Mouse (Mus musculus) limb, embryonic 14.5 days (tissue): ENCODE data around the gene Tank. TPM values are rescaled to one million over a fixed set of nuclear protein-coding genes. Genes with fewer than 3 reads are reported as not detected.

Experiments
- ATAC-seq: fragments of 200-750 bp; cut with Nextera tagmentation; 2 replicates; pipeline ENCODE4 v1.8.0; 2017; ENCODE audit warnings: low read depth, moderate number of reproducible peaks, moderate TSS enrichment; ENCODE audit not compliant: low FRiP score
- DNase-seq: peaks from one replicate; pipeline ENCODE4 v3.0.0-alpha.2; 2015; ENCODE audit warnings: low spot score
- H3K27ac ChIP-seq: fragments of 300-500 bp; sonication (generic); replicated peaks from 2 replicates; pipeline ENCODE4 v1.5.1; 2014; ENCODE audit warnings: low read depth, mild to moderate bottlenecking, low read length, moderate library complexity, mixed read lengths
- H3K27me3 ChIP-seq: fragments of 300-500 bp; sonication (generic); 2 replicates; pipeline ENCODE4 v1.6.1; 2014; ENCODE audit warnings: low read length, mixed read lengths; ENCODE audit not compliant: control insufficient read depth, insufficient read depth
- H3K36me3 ChIP-seq: fragments of 300-500 bp; sonication (generic); 2 replicates; pipeline ENCODE4 v1.6.1; 2014; ENCODE audit warnings: mild to moderate bottlenecking, low read length, moderate library complexity, mixed read lengths; ENCODE audit not compliant: control insufficient read depth, insufficient read depth
- H3K4me1 ChIP-seq: fragments of 300-500 bp; sonication (generic); 2 replicates; pipeline ENCODE4 v1.6.1; 2014; ENCODE audit warnings: antibody characterized with exemption, low read length, mixed read lengths; ENCODE audit not compliant: control insufficient read depth, insufficient read depth
- H3K4me2 ChIP-seq: fragments of 300-500 bp; sonication (generic); replicated peaks from 2 replicates; pipeline ENCODE4 v1.6.1; 2014; ENCODE audit warnings: low read depth, mild to moderate bottlenecking, low read length, moderate library complexity; ENCODE audit not compliant: severe bottlenecking
- H3K4me3 ChIP-seq: fragments of 300-500 bp; sonication (generic); replicated peaks from 2 replicates; pipeline ENCODE4 v1.5.1; 2014; ENCODE audit warnings: low read length
- H3K9ac ChIP-seq: fragments of 300-500 bp; sonication (generic); 2 replicates; pipeline ENCODE4 v1.6.1; 2014; ENCODE audit warnings: mild to moderate bottlenecking, low read depth, low read length, moderate library complexity; ENCODE audit not compliant: severe bottlenecking
- H3K9me3 ChIP-seq: fragments of 300-500 bp; sonication (generic); 2 replicates; pipeline ENCODE4 v1.6.1; 2016; ENCODE audit warnings: low read length; ENCODE audit not compliant: control insufficient read depth
- POLR2A ChIP-seq: fragments of 200-500 bp; IDR thresholded peaks from 2 replicates; pipeline ENCODE4 v1.8.0; 2012; ENCODE audit warnings: inconsistent platforms, mild to moderate bottlenecking, moderate library complexity, borderline replicate concordance; ENCODE audit not compliant: insufficient read depth, insufficient read length; ENCODE audit errors: extremely low read depth
- WGBS: fragments of 180-500 bp; shearing (Covaris S2); extraction: QIAGEN DNeasy Blood & Tissue Kit; methylation state at CpG from one replicate; pipeline ENCODE4 v1.1.7; 2014; 5-methylcytosine and 5-hydroxymethylcytosine counted together
- polyA plus RNA-seq, 2 experiments: library from polyadenylated mRNA; depleted of rRNA in 1 of 2; stranded (reverse) in 1 of 2; unstranded in 1 of 2; fragments of >200 nt; fragmentation: Nextera tagmentation in 1 of 2; extraction: Ambion mirVana in 1 of 2; gene quantifications; 2 replicates each; pipeline versions ENCODE4 v1.2.1 to v1.2.3; 2012 to 2014

The Tank gene
- polyA plus RNA-seq, 2 experiments: 22.7 to 32.1 TPM

DNA sequence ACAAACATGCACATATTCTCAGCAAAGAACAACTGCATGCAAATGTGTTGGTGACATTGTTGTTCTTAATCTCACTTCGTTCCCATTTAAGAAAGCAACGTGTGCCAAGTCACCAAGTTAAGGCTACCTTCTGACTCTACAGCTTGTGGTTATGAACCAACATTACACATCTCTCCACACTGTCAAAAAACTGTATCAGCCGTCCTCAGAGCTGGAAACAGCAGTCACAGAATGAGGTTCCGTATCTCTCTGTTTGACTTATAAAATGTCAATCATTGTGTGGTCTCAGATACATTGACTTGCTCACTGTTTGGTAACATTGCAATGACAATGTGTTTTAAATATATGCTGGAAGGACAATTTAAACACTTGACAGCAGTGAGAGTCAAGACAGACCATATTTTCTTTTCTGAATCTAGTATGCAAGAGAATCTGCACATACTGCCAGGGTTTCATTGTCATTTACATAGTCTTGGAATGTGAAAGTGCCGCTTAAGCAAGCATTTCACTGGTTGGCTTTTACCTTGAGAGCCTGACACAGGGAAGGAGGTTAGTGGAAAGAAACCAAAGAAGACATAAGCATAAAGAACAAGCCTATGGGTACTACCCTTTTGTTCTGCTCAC, 20.4 kb upstream of the Tank start:
- Histone ChIP-seq H3K4me2 (no peak overlapping the region), H3K9ac (no peak overlapping the region), H3K27ac (no peak overlapping the region), H3K27me3 (no peaks in the 10 kb centered on the region), H3K9me3 (no peaks in the 10 kb centered on the region), H3K4me3 (no peak overlapping the region), H3K4me1 (no peaks in the 10 kb centered on the region), H3K36me3 (no peaks in the 10 kb centered on the region)
- DNase-seq (no peak), ATAC-seq (no peak)
- TF ChIP-seq POLR2A: no peak
- 86% methylated on average over 5 of the region's 5 CpGs for WGBS

GRCm38 (mm10) chr2:61561058-61561457, 17.3 kb upstream of the Tank start:
- H3K9ac ChIP-seq: no peak overlapping the region
- ATAC-seq: no peak
- 9% methylated on average over 1 of the region's 1 CpGs for WGBS
- H3K4me3 ChIP-seq: no peak overlapping the region
- DNase-seq: no peak
- H3K9me3 ChIP-seq: no peaks in the 10 kb centered on the region
- no peaks in the 10 kb centered on the region for H3K4me1 ChIP-seq
- no peak overlapping the region for H3K27ac ChIP-seq
- no peaks in the 10 kb centered on the region for H3K27me3 ChIP-seq
- no peak overlapping the region for H3K4me2 ChIP-seq
- TF ChIP-seq POLR2A: no peak
- no peaks in the 10 kb centered on the region for H3K36me3 ChIP-seq

GRCm38 (mm10) chr2:61563202-61563601, 15.2 kb upstream of the Tank start:
- WGBS: 84% methylated on average over 6 of the region's 6 CpGs
- H3K9me3 ChIP-seq: no peaks in the 10 kb centered on the region
- no peaks in the 10 kb centered on the region for H3K27me3 ChIP-seq
- no peak overlapping the region for H3K9ac ChIP-seq
- no peak for ATAC-seq
- no peak overlapping the region for H3K27ac ChIP-seq
- no peak for DNase-seq
- H3K4me3 ChIP-seq: no peak overlapping the region
- no peak for TF ChIP-seq POLR2A
- no peak overlapping the region for H3K4me2 ChIP-seq
- H3K4me1 ChIP-seq: no peaks in the 10 kb centered on the region
- no peaks in the 10 kb centered on the region for H3K36me3 ChIP-seq

GRCm38 (mm10) chr2:61567045-61567783, 11.2 kb upstream of the Tank start:
- DNase-seq (peak; percentile 22), ATAC-seq (no peak)
- Histone ChIP-seq H3K27me3 (no peaks in the 10 kb centered on the region), H3K4me2 (no peak overlapping the region), H3K4me1 (no peaks in the 10 kb centered on the region), H3K9ac (no peak overlapping the region), H3K36me3 (no peaks in the 10 kb centered on the region), H3K9me3 (no peaks in the 10 kb centered on the region), H3K27ac (no peak overlapping the region), H3K4me3 (no peak overlapping the region)
- 60% methylated on average over 4 of the region's 4 CpGs for WGBS
- no peak for TF ChIP-seq POLR2A

- 79% methylated on average over 6 of the region's 6 CpGs for WGBS
- Histone ChIP-seq H3K27ac (no peak overlapping the region), H3K4me1 (no peaks in the 10 kb centered on the region), H3K27me3 (no peaks in the 10 kb centered on the region), H3K4me2 (no peak overlapping the region), H3K36me3 (no peaks in the 10 kb centered on the region), H3K9ac (no peak overlapping the region), H3K4me3 (no peak overlapping the region), H3K9me3 (no peaks in the 10 kb centered on the region)
- no peak for DNase-seq
- TF ChIP-seq POLR2A: no peak
- ATAC-seq: no peak
Measured at GRCm38 (mm10) chr2:61569181-61569580, 9.2 kb upstream of the Tank start.
